Mouse (Mus musculus) liver, embryonic 12.5 days (tissue): ENCODE results near the gene Trabd2b. TPM values are rescaled to one million over a fixed set of nuclear protein-coding genes. Genes with fewer than 3 reads are reported as not detected.

Experiments used
- ATAC-seq: fragments of 200-750 bp; cut with Nextera tagmentation; 2 replicates; pipeline ENCODE4 v1.8.0; 2017; ENCODE audit warnings: moderate number of reproducible peaks, mild to moderate bottlenecking, moderate library complexity
- H3K27ac ChIP-seq: fragments of 300-500 bp; sonication (generic); 2 replicates; pipeline ENCODE4 v1.5.1; 2016; ENCODE audit warnings: mild to moderate bottlenecking
- H3K27me3 ChIP-seq: fragments of 300-500 bp; sonication (generic); replicated peaks from 2 replicates; pipeline ENCODE4 v1.6.1; 2016; ENCODE audit warnings: mild to moderate bottlenecking, moderate library complexity
- H3K36me3 ChIP-seq: fragments of 300-500 bp; sonication (generic); 2 replicates; pipeline ENCODE4 v1.6.1; 2016; ENCODE audit warnings: mild to moderate bottlenecking, moderate library complexity
- H3K4me1 ChIP-seq: fragments of 300-500 bp; sonication (generic); 2 replicates; pipeline ENCODE4 v1.6.1; 2016
- H3K4me2 ChIP-seq: fragments of 300-500 bp; sonication (generic); 2 replicates; pipeline ENCODE4 v1.6.1; 2016; ENCODE audit warnings: mild to moderate bottlenecking, moderate library complexity
- H3K4me3 ChIP-seq: fragments of 300-500 bp; sonication (generic); 2 replicates; pipeline ENCODE4 v1.5.1; 2016; ENCODE audit warnings: mild to moderate bottlenecking, moderate library complexity
- H3K9ac ChIP-seq: fragments of 300-500 bp; sonication (generic); 2 replicates; pipeline ENCODE4 v1.6.1; 2016; ENCODE audit warnings: mild to moderate bottlenecking, moderate library complexity
- H3K9me3 ChIP-seq: fragments of 300-500 bp; sonication (generic); replicated peaks from 2 replicates; pipeline ENCODE4 v1.6.1; 2016; ENCODE audit warnings: mild to moderate bottlenecking, moderate library complexity
- WGBS: fragments of 180-500 bp; shearing (Covaris S2); methylation state at CpG from one replicate; pipeline ENCODE4 v1.1.7; 2016; ENCODE audit not compliant: insufficient replicate concordance; 5-methylcytosine and 5-hydroxymethylcytosine counted together
- polyA plus RNA-seq: library from polyadenylated mRNA; unstranded; fragments of >200 nt; fragmentation: Nextera tagmentation; extraction: Ambion mirVana; gene quantifications from 2 replicates; pipeline ENCODE4 v1.2.1, GENCODE M21; 2016

Trabd2b gene
- polyA plus RNA-seq, 1 experiment from 2014 or later: 0.38 TPM

DNA sequence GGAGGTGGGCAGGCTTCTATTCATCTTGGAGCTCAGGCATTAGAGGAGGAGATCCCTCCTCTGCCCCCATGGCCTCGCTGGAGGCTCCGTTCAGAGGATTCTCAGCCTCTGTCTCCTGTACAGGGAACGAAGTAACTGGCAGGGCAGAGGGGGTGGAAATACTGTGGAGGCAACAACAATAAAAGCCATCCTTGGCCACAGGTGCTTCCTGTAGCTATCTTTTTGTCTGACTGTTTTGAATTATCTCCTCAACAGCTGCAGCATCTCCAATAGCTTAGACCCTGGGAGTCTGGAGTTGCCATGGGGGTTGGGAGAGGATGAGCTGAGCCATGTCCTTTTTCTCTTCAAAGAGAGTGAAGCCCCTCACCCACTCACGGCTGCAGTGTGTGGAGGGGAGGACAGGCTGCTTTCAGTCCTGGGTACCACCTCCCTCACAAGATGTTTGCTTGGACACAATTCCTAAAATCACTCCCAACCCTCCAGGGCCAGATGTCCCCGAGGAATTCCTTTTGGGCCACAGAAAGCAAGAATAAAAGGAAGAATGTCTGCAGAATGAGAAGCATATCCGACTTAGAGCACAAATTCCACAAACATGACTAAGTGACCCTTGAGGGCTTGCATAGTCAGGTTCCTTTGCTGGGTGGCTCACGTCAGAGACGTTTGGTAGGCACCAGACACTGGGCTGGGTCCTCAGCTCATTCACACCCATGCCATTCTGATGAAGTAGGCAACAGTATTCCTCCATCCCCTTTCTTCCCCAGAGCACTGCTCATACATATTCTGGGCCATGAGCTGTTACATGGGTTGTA lies 194.9 kb downstream of the Trabd2b start:
- H3K36me3 ChIP-seq: no peaks in the 10 kb centered on the region
- no peak overlapping the region for H3K9ac ChIP-seq
- peaks cover 4% of the 10 kb centered on the region; the same call in 1 of the 2 replicates for H3K27me3 ChIP-seq
- no peak overlapping the region for H3K27ac ChIP-seq
- H3K9me3 ChIP-seq: no peaks in the 10 kb centered on the region
- no peak for ATAC-seq
- no peak overlapping the region for H3K4me2 ChIP-seq
- H3K4me1 ChIP-seq: no peaks in the 10 kb centered on the region
- no peak overlapping the region for H3K4me3 ChIP-seq
- WGBS: 26% methylated on average over 8 of the region's 8 CpGs

DNA sequence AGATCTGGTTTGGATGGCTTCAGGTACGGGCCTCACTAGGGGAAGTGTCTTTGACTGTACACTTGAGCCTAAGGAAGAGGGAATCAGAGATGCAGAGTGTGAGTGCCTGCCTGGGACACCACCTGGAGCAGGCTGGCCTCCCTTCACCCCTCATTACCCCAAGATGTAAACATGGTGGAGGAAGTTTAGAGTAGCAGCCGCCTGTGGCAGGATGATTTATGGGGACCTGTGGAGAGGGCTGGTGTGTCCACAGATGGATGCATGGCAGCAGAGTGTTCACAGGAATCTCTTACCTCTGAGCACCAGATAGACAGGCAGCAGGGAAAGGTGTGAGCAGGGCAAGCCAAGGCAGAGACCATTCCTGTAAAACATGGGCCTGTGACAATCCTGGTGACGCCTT lies 199.1 kb downstream of the Trabd2b start:
- Histone ChIP-seq H3K4me3 (no peak overlapping the region), H3K9ac (no peak overlapping the region), H3K9me3 (no peaks in the 10 kb centered on the region), H3K36me3 (no peaks in the 10 kb centered on the region), H3K4me2 (no peak overlapping the region), H3K27me3 (peaks cover 4% of the 10 kb centered on the region; the same call in 1 of the 2 replicates), H3K4me1 (no peaks in the 10 kb centered on the region), H3K27ac (no peak overlapping the region)
- 41% methylated on average over 3 of the region's 3 CpGs for WGBS
- ATAC-seq: no peak

DNA sequence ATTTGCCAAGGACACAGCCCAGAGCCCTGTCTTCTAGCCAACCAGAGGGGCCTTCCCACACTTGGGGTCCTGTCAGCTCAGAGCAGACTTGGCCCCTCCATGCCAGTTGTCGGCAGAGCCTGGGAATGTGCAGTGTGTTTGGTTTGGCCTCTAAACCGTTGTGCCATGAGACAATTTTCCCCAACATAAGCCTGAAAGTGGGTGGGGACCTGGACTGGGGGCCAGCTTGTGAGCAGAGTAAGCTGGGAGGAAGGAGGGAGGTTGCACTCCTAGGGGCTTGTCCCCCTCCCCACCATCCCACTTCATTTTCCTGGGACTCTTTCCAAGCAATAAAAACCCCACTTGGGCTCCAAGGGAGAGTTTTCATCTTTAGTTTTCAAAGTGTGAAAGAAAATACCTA lies 201.3 kb downstream of the Trabd2b start:
- ATAC-seq: no peak
- no peak overlapping the region for H3K4me3 ChIP-seq
- no peak overlapping the region for H3K4me2 ChIP-seq
- no peaks in the 10 kb centered on the region for H3K36me3 ChIP-seq
- no peaks in the 10 kb centered on the region for H3K4me1 ChIP-seq
- H3K27ac ChIP-seq: no peak overlapping the region
- H3K27me3 ChIP-seq: no peaks in the 10 kb centered on the region
- no peaks in the 10 kb centered on the region for H3K9me3 ChIP-seq
- no peak overlapping the region for H3K9ac ChIP-seq
- WGBS: 60% methylated on average over 2 of the region's 2 CpGs

DNA sequence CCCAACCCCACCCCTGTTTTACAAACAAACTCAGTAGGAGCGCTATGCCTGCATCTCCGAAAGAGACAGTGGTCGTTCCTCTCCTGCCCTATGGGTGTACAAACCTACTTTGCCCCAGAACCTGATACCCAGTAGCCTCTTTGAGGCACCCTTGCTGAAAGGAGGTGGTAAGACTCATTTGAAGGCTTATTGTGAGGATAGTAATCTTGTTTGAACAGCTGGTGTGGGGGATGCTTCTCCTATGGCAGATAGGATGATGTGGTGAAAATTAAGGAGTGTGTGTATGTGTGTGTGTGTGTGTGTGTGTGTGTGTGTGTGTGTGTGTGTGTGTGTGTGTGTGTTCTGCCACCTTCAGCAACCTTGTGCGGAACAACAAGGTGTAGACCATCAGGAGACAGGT lies 202.8 kb downstream of the Trabd2b start:
- H3K27ac ChIP-seq: no peak overlapping the region
- no peak overlapping the region for H3K9ac ChIP-seq
- H3K9me3 ChIP-seq: no peaks in the 10 kb centered on the region
- no peak for ATAC-seq
- H3K36me3 ChIP-seq: no peaks in the 10 kb centered on the region
- no peaks in the 10 kb centered on the region for H3K27me3 ChIP-seq
- H3K4me3 ChIP-seq: no peak overlapping the region
- H3K4me1 ChIP-seq: no peaks in the 10 kb centered on the region
- no peak overlapping the region for H3K4me2 ChIP-seq
- WGBS: 65% methylated on average over 4 of the region's 4 CpGs

DNA sequence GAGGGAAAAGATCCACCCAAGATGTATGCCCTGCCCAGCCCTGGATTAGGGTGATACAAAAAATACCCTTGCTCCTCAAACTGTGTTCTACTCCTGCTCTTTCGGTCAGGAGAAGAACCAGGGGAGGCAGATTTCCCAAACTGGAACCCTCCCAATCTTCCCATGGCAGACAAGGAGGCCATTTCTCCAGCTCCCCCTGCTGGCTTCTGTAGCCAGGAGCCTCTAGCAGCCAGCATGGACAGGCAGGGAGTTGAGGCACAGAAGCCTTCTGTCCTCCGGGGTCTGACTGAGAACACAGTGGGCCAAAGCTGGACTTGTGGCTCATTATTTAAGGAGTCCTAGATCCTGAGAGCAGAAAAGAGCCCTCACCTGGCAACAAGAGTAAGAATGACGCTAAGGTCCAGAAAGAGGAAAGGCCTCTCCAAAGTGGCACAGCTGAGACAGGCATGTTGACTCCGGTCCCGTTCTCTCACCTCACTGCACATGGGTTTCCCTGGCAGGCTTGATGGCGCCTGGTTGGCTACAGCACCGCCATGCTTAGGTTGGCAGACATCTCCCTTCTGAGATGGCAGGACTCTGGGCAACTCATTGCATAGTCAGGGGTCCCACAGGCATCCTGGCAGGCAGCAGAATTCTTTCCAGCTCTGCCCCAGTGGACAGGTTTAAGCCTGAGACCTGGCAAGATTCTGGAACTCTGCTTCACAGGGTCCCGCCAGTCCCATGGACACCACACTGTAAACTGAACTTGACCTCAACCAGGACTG lies 204.8 kb downstream of the Trabd2b start:
- H3K27me3 ChIP-seq: no peaks in the 10 kb centered on the region
- no peak overlapping the region for H3K4me2 ChIP-seq
- H3K9me3 ChIP-seq: no peaks in the 10 kb centered on the region
- 68% methylated on average over 8 of the region's 8 CpGs for WGBS
- H3K9ac ChIP-seq: no peak overlapping the region
- no peak overlapping the region for H3K27ac ChIP-seq
- no peaks in the 10 kb centered on the region for H3K36me3 ChIP-seq
- ATAC-seq: no peak
- no peaks in the 10 kb centered on the region for H3K4me1 ChIP-seq
- no peak overlapping the region for H3K4me3 ChIP-seq

DNA sequence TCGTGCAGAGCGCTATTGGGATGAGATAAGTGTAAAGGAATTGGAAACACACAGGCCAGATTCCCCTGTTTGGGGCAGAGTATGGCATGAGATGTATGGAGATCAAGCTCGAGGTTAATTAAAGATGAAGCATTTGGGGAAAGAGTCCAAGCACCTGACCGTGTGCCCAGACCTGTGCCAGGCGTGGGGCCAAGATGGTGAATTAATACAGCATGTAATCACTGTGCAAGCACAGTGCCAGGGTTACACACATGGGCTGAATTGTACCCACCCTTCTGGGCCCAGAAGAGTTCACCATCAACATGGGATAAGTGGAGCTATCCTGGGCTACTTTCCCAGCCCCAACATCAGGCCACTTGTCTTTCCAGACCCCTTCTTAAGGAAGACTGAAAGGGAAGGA lies 205.5 kb downstream of the Trabd2b start:
- WGBS: 69% methylated on average over 5 of the region's 5 CpGs
- no peaks in the 10 kb centered on the region for H3K4me1 ChIP-seq
- H3K4me3 ChIP-seq: no peak overlapping the region
- H3K36me3 ChIP-seq: no peaks in the 10 kb centered on the region
- no peaks in the 10 kb centered on the region for H3K27me3 ChIP-seq
- H3K4me2 ChIP-seq: no peak overlapping the region
- H3K9ac ChIP-seq: no peak overlapping the region
- H3K9me3 ChIP-seq: no peaks in the 10 kb centered on the region
- no peak overlapping the region for H3K27ac ChIP-seq
- ATAC-seq: no peak

DNA sequence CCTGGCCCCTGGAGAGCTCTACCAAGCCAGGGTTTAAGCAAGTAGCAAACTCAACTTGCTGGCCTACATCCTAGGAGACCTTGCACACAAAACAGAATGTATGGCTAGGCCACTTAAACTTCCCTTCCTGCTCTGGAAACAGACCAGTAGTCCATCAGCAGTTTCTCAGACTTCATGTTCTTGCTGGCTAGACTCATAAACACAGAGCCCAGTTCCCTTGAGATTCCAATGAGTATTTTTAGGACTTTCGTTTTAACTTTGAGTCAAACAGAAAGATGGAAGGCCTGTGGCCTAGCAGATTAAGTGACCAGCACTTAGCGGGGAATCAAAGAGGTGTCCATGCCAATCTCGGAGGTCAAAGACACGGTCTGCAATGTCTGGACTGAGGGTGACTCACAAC lies 206.3 kb downstream of the Trabd2b start:
- no peak overlapping the region for H3K27ac ChIP-seq
- WGBS: 66% methylated on average over 4 of the region's 4 CpGs
- H3K4me2 ChIP-seq: no peak overlapping the region
- H3K4me3 ChIP-seq: no peak overlapping the region
- no peak for ATAC-seq
- H3K9me3 ChIP-seq: no peaks in the 10 kb centered on the region
- no peak overlapping the region for H3K9ac ChIP-seq
- H3K36me3 ChIP-seq: no peaks in the 10 kb centered on the region
- H3K4me1 ChIP-seq: no peaks in the 10 kb centered on the region
- H3K27me3 ChIP-seq: no peaks in the 10 kb centered on the region

DNA sequence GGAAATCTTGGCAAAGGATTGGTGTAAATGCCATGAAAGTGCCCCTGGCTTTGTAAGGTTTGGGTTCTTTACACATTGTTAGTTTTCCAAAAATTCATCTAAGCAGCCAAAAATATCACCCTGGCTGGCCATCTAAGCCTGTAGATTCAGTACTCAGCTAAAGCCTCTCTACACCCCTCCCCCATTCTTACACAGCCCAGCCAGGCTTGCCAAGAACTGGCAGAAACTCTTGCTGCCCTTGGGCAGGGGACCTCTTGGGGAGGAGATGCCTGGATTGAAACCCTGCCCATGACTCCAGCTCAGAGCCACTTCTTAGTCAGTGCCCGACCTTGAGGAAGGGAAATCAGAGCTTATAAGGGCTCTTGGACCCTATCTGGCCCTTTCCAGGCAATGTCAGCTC lies 207.6 kb downstream of the Trabd2b start:
- no peak overlapping the region for H3K4me3 ChIP-seq
- H3K36me3 ChIP-seq: no peaks in the 10 kb centered on the region
- no peak for ATAC-seq
- WGBS: 52% methylated on average over 1 of the region's 1 CpGs
- no peak overlapping the region for H3K4me2 ChIP-seq
- H3K27ac ChIP-seq: no peak overlapping the region
- H3K4me1 ChIP-seq: no peaks in the 10 kb centered on the region
- no peaks in the 10 kb centered on the region for H3K27me3 ChIP-seq
- no peaks in the 10 kb centered on the region for H3K9me3 ChIP-seq
- no peak overlapping the region for H3K9ac ChIP-seq

DNA sequence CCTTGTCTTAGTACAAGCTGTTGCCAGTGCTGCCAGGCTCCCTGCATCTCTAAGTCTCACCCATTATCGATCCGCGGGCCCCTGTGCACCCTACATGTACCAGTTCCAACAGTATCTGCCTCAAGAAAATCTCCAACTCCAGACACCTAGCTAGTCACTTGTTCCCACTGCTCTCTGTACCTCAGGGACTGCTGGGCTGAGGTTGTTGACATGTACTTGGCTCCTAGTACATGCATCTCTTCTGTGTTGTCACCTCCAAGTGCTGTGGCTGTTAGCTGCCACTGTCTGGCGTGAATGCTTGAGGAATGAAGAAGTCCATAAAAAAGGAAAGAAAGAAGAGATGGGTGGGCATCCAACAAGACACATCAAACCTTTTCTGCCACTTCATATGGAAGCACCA lies 209.2 kb downstream of the Trabd2b start:
- no peaks in the 10 kb centered on the region for H3K9me3 ChIP-seq
- no peak overlapping the region for H3K4me2 ChIP-seq
- no peaks in the 10 kb centered on the region for H3K36me3 ChIP-seq
- H3K27ac ChIP-seq: no peak overlapping the region
- no peak overlapping the region for H3K9ac ChIP-seq
- no peak for ATAC-seq
- no peaks in the 10 kb centered on the region for H3K27me3 ChIP-seq
- no peak overlapping the region for H3K4me3 ChIP-seq
- 68% methylated on average over 4 of the region's 4 CpGs for WGBS
- no peaks in the 10 kb centered on the region for H3K4me1 ChIP-seq

DNA sequence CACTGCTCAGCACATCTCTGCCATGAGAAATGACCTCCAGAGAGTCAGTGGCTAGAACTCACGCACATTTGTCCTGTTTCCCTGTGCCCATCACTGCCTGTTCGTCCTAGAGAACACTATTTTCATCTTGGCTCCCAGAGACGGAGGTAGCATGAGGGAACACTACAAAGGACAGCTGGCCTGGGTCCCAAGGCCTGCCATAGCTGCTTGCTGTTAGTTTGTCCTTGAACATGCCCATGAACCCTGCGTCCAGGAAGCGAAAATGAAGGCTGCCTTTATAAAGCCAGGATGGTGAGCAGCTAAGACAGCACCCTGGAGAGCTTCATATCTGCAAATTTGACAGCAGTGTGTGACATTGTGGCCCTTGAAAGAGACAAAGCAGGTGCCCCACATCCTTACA lies 216.4 kb downstream of the Trabd2b start:
- Histone ChIP-seq H3K27me3 (peaks cover 6% of the 10 kb centered on the region; the same call in 1 of the 2 replicates), H3K4me1 (no peaks in the 10 kb centered on the region), H3K36me3 (no peaks in the 10 kb centered on the region), H3K9me3 (no peaks in the 10 kb centered on the region), H3K4me2 (no peak overlapping the region), H3K9ac (no peak overlapping the region), H3K27ac (no peak overlapping the region), H3K4me3 (no peak overlapping the region)
- 44% methylated on average over 5 of the region's 5 CpGs for WGBS
- ATAC-seq: no peak

DNA sequence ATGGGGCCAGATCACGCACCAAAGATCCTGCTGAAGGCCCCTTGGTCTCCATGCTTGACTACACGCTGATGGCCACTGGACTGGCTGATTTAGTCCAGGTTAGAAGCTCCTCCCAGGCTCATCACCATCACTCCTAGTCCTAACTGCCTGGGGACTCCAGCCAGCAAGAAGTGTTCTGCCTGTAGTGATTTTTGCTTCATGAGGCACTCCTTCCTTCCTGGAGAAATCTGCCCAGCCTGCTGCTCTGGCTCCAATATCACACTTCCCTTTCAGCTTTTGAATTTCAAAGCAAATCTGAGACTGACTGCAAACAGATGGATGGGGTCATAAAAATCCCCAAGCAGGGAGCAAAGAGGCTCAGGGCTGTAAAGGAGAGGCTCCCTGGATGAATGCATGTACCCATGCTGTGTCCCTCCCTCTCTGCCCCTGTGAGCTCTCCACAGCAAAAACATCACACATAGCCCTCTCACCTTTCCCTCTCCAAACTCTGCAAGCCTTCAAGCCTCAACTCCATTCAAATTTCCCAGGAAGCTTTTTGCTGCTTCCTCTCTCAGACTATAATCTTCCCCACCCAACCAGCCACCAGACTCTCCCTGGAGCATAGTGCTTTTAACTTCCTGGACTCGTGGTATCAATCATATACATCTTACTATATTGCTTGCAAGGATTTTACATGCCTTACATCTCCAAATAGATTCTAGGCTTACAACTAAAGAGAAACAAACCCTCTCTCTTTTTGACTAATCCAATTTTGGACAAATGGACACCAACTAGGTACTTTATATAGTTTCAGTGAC lies 217.8 kb downstream of the Trabd2b start:
- Histone ChIP-seq H3K27ac (no peak overlapping the region), H3K4me2 (no peak overlapping the region), H3K9me3 (no peaks in the 10 kb centered on the region), H3K27me3 (peaks cover 10% of the 10 kb centered on the region), H3K4me3 (no peak overlapping the region), H3K9ac (no peak overlapping the region), H3K4me1 (no peaks in the 10 kb centered on the region), H3K36me3 (no peaks in the 10 kb centered on the region)
- no peak for ATAC-seq
- 30% methylated on average over 3 of the region's 3 CpGs for WGBS

DNA sequence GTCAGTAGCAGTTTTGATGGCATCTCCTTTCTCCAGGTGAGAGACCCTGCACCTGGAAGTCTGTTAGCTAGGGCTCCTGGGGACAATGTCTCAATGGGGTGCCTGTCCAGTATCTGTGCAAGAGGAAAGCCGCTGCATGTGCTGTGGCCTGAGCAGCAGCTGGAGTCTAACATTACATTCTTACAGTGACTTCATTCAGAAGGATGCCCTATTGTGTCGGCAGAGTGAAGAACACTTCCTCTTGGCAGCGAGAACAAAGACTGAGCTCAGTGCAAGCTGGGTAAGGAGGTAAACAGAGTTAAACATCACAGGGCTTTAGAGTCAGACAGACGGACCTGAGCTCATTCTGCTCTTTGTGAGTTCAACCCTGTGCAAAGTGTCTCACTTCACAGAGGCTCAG lies 218.8 kb downstream of the Trabd2b start:
- H3K4me2 ChIP-seq: no peak overlapping the region
- H3K9me3 ChIP-seq: no peaks in the 10 kb centered on the region
- H3K4me3 ChIP-seq: no peak overlapping the region
- 24% methylated on average over 4 of the region's 4 CpGs for WGBS
- H3K27me3 ChIP-seq: peaks cover 10% of the 10 kb centered on the region
- H3K4me1 ChIP-seq: no peaks in the 10 kb centered on the region
- no peak overlapping the region for H3K9ac ChIP-seq
- H3K27ac ChIP-seq: no peak overlapping the region
- no peaks in the 10 kb centered on the region for H3K36me3 ChIP-seq
- ATAC-seq: no peak
